Mouse (Mus musculus): Measurements from ENCODE around the gene H2al1n.

DNA sequence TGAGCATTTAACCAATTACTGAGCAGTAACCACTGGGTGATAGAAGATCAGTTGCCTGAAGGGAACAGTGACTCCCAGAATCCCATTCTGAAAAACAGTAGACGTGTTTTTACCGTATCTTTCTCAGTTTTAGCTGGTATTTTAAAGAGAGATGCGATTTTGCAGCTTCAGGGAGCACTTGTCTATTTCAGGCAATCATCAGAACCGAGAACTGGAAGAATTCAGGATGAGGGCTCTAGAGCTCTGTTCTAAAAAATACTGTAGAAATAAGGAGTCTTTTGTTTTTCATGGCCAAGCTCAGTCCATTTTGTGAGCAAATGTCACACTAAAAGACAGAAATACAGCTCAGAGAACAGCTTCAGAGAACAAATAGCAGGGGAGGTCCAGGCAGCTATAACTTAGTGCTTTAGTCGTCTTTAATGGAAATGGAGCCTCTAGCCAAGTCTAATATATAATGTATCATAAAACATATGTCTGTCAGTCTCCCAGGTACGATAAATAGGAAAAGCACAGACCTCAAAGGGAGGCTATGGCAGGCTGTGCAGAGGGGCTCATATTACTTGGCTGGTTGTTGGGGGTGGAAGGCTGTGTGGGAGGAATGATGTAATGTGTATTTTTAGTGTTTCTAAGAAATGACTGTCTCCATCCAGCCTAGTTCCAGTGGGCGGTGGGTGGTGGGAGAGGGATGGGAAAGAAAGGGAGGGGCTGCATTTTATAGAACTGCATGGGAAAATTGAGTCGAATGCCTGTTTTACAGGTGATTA is 4.7 kb upstream of the H2al1n start:
- TF ChIP-seq CTCF (IDR thresholded peaks at IDR 0.05; ENCODE audit: low read depth) (no peak), EP300 (optimal IDR thresholded peaks at IDR 0.05) (no peak)
